Mouse (Mus musculus) cerebellum, adult 9-11 months (tissue): ENCODE measurements around the gene Nit1.

Experiments used
- DNase-seq: peaks from one replicate; pipeline ENCODE4 v3.0.0; 2022

The Nit1 gene

DNA sequence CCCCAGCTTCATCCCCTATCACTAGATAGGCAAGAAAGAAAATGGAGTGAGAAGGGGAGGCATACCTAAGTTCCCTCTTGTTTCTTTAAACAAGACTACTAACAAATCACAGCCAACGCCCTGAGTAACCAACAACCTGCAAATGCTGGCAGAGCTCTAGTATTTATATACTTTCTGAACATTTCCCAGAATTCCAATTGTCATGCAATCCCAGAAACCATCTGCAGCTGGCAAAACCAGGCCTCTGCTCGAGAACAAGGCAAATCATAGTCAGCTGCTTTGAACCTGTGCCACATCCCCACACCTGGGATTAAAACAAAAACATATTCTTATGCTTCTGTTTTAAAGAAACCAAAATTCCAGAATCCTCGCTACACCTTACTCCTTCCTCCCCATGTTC, 52.1 kb downstream of the Nit1 start:
- peak; percentile 23 for DNase-seq

- DNase-seq: peak; percentile 34
Measured at GRCm38 (mm10) chr1:171288328-171288727, 57.1 kb downstream of the Nit1 start.
